Mouse (Mus musculus) layer of hippocampus, adult 9-11 months (tissue): ENCODE measurements at regions not wholly inside any gene's neighbourhood (a gene's known extent, or its start where the extent isn't known, plus 50 kb on each side); places are given as distances from the start of the nearest gene placed in this dataset.

Source experiments
- DNase-seq: peaks from one replicate; pipeline ENCODE4 v3.0.0; 2022

DNA sequence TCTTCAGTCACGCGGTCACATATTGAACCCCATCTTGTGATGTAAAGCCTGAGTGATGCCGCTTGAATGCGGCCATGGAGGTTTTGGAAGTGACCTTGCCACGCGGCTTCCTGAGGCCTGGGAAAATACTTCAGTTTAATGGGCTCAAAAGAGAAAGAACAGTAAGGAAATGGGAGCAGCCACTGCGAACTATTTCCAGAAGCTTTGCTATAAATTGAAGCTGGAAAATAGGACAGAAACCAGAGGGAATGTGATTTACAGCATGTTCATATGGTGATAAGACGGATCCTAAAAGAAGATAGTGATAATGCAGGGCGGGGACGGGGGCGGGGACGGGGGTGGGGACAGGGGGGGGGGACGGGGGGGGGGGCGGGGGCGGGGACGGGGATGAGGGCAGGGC is 52.7 kb upstream of the Trpc4 start:
- DNase-seq = no peak

DNA sequence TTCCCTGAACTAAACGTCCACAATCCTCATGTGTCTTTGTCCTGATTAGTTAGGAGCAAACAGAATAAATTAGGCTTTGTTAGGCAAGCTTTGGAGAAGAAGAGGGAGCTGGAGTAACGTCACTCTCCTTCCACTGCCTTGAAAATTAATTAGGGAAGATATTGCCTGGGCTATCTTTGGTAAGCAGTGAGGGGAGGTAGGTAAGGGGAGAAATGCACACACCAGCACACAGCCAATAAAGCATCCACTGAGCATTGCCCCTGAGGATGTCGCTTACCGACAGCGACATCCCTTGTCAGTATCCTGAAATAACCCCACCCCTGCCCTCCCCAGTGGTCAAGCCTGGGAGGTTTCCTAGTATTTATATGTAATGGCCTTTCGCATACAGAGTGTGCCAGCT is 72.2 kb upstream of the Trpc4 start:
- no peak for DNase-seq

DNA sequence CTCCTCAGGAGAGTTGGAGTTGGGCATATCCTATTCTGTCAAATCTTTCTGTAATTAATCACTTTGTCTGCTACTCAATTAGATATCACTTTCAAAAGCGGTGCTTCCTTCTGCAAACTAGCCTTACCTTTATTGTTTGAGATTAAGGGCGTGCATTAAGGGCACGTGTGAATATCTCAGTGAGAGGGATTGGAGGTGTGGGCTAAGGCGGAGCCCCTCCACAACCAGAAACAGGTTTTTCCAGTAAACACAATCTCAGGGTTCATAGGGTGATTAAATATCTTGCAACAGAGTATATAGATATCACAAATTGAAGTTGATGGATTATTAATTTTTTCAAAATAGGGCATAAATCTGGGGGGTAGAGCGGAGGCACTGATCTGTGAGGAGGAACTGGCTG is 79.4 kb upstream of the Trpc4 start:
- DNase-seq = no peak

DNA sequence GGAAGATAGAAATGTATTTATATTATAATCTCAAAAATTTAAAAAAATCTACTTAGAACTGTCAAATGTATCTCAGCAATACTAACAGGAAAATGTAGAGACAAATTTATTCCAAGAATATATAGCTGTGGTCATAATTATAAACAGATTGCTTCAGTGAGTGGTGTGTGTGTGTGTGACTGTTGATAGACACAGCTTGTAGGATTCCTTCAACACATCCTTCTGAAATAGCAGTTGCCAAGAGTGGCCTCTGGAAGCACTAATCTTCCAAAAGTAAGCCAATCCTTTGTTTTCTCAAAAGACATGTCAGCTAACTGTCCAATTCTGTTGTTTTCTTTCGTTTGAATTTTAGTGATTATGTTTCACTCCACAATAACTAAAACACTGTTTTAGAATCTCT is 95.2 kb upstream of the Trpc4 start:
- no peak for DNase-seq

GRCm38 (mm10) chr3:54054376-54054775 is 101.5 kb upstream of the Trpc4 start:
- DNase-seq = peak; percentile 6

GRCm38 (mm10) chr3:54049370-54049769 is 106.5 kb upstream of the Trpc4 start:
- DNase-seq = peak; percentile 29

DNA sequence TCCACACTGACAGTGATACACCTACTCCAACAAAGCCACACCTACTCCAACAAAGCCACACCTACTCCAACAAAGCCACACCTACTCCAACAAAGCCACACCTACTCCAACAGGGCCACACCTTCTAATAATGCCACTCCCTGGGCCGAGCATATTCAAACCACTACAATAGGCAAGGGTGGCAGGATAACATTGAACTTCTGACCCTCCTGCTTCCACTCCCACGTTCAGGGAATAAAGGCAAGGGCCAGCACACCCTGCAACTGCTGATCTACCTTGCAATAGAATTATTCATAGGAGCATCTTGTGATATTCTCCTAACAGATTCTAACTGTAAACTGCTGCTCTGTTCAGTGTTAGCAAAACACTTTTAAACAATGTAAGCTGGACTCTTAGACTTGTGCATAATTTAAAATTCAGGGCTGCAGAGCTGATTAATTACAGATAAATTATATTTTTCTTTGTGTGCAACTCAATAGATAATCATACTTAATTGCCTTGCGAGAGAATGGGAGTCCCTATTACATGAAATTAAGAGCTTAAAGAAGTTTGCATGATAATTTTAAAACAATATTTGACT is 107.7 kb upstream of the Trpc4 start:
- DNase-seq = no peak

DNA sequence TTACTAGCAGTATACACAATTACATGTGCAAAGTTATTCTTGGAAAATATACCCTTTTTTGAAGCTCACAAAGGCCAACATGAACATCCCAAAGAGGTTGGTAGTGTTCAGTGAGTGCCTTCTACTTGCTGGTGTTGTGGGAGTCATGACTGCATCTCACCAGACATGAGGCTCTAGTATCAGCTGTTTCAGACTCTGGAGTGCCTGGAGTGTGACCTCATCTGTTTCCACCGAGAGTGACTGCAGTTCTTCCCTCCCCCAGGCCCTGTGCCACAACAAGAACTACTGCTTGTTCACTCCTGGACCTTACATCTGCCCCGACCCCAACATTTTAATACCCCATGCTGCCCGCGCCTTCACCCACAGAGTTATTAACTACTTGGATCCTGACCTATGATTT is 128.5 kb upstream of the Trpc4 start:
- no peak for DNase-seq

- DNase-seq = no peak
Measured at GRCm38 (mm10) chr3:54020196-54020595, 135.6 kb upstream of the Trpc4 start.

- no peak for DNase-seq
Measured at GRCm38 (mm10) chr3:54017943-54018649, 137.7 kb upstream of the Trpc4 start.

DNA sequence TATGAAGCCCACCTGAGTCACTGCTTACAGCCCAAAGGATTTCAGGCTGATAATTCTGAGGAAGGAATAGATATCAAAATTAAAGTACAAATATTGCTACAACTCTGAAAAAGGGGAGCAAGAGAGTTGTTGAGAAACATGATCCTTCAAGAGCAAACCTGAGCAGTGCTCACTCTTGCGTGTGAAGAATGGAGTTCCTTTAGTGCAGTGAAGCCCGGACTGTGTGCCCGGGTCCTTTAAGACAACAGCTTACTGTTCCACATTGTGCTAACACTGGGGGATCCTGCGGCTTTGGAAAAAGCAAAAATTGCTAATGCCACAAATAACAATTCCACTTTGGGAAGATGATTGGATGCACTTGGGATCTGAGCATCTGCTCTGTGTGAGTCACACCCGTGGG is 139.0 kb upstream of the Trpc4 start:
- DNase-seq = no peak

- DNase-seq = no peak
Measured at GRCm38 (mm10) chr3:54011016-54011415, 144.8 kb upstream of the Trpc4 start.

GRCm38 (mm10) chr3:53992993-53993392 is 129.4 kb upstream of the Ufm1 start:
- DNase-seq = no peak

- DNase-seq = peak; percentile 53
Measured at GRCm38 (mm10) chr3:53988796-53989195, 125.2 kb upstream of the Ufm1 start.

- DNase-seq = no peak
Measured at GRCm38 (mm10) chr3:53988256-53988655, 124.6 kb upstream of the Ufm1 start.

DNA sequence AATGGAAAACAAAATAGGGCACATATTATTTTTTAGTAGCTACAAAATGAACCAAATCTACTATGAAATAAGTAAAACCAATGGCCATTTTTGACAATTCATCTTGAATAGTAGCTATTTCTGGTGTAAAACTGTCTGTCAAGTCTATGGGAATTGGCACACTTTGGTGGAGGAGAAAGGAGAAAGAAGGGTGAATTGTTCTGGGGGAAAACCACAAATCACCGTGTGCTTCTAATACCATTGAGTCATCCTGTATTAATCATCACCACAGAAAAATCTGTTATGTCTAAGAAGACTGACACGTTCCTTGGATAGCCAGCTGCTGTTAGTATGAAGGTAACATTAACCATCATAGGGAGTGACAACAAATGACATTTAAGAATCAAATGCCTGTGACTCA is 123.7 kb upstream of the Ufm1 start:
- no peak for DNase-seq

DNA sequence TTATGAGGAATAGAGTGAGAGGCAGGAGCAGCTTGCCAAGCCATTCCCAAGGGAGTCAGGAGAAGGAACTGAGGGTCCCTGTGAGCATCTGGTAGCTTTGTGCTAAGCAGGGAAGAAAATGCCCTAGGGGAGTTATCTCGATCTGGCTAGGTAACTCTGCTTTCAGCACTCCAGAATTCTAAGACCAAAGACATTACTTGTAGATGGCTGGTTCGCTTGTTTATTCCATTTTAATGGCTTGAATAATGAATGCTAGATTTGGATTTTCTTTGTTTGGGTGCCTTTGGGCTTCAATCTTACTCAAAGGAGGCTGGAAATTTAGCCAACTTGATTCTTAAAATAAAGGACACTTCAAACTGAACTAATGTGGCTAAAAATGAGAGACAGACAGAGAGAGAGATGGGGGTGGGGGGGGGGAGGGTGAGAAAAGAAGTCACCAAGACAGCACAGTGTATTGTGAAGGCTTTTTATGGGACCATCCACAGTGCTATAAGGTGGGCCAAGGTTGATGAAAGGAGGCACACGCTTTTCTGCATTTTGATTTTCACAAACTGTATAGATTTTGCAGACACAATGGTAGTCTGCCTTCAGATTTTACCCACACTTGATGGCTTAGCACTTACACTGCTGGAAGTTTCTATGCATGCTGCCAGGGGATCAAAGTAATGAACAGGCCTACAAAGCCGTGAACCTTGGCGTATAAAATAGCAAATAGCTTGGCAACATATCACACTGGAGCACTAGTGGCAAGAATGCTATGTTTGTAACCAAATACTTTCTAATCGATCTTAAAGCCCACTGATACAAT is 121.3 kb upstream of the Ufm1 start:
- no peak for DNase-seq

DNA sequence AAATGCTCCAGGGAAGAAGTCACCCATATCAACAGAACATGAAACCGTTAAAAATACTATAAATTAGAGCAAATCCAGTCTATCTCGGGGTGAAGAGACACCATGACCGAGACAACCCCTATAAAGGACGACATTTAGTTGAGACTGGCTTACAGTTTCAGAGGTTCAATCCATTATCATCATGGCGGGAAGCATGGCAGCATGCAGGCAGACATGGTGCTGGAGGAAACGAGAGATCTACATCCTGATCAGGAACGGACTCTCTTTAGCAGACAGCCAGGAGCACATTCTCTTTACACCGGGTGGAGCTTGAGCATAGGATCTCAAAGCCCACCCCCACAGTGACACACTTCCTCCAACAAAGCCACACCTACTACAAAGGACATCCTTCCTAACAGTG is 118.7 kb upstream of the Ufm1 start:
- DNase-seq = no peak

DNA sequence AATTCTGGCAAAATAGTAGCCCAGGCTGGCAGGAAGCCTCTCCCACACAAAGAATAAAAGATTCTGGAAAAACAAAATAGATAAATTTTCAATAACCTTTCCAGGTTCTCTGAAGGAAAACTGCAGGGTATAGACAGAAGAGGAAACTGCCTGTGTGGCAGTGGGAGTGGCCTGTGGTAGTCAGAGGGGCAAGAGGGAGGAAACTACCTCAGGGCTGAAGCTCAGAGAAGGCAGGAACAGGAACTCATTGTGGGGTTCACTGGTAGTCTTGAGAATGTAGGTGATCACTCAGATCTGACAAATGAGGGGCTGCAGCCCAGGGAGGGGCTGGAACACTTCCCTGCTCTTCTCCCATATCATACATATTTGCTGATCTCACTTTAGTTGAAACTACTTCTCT is 118.0 kb upstream of the Ufm1 start:
- peak; percentile 20 for DNase-seq

DNA sequence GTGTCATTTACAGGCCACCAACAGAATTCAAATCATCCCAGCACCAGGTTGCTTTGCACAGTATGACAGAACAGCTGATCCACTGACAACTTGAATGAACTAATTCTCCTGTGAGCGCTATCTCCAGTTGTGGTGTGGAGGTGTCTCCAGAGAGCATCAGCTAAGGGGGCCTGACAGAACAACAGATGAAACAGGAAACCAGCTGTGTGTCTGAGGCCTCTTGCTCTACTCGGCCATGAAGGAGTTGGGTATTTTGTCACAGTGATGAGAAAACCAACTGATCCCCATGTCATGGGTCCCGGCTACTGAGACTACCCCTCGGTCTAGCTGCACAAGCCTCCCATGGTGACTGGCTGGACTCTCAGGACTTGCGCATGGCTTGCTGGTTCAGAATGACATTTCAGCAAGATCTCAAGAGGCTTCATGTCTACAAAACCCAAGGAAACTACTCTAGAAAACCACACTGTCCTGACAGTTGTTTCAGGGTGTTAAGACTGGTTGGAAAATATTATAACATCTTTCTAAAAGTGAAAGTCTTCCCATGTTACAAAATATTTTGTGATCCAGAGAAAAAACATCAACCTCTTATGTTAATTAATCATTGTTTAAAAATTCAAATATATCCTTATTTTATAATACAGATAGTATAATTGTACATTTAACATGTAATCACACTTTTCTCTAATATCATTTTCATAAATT is 113.9 kb upstream of the Ufm1 start:
- DNase-seq = no peak

DNA sequence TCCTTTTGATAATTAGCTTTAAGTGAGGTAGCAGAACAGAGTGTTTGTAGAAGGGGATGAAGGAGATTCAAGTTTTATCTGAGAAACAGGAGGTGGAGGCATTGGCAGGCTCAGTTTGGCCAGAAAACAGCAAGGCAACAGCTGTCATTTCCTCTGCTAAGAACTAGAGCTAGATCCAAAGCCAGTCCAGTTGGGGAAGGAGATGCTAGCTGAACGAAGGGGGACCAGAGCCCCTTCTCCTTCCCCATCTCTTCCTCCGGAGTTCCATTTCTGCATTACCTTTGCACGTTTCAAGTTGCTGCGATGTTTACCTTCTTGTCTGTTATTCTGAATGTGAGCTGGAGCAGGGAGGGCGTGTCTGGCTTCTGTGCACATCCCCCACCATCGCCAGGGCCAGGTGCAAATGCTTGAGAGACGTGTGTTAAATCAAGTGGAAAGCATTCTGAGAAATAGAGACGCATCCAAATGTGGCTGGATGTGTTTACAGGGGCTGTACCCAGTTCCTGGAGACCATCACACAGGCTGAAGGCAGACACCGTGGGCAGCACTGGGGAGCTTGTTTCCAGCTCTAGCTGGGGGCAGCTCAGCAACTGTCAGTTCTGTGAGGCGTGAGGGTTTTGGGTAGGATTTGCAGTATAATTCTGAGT is 111.4 kb upstream of the Ufm1 start:
- peak; percentile 35 for DNase-seq

DNA sequence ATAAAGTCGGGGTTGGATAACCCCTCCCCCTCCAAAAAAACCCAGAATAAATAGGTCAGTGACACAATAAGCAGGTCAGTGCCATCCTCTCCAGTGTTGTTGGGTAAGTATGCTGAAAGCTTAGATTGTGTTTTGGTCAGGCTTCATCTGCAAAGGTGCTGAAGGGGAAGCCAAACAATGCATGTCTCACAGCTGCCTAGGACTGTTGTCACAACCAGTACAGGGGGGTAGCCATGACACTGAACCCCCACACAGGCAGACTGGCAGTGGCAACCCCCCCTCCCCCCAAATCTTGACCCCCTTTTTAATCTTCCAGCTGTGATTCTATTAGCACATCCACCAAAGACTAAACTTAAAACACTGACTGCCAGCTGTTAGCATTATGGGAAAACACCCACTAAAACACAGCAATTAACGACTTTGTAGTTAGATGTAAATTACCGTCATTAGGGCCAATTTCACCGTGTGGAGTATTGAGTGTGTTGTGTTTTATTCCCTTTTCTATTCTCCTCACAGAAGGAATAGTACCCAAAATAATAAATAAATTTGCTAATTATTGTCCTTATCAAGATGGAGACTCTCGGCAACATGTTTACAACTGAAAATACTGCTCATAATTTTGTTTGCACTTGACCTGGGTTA is 105.5 kb upstream of the Ufm1 start:
- DNase-seq = no peak

GRCm38 (mm10) chr3:53965142-53965541 is 101.5 kb upstream of the Ufm1 start:
- no peak for DNase-seq
